Mouse (Mus musculus) E14TG2a.4 (cell line): ENCODE data around the gene Kif13a.

Source experiments
- CTCF ChIP-seq: conservative IDR thresholded peaks from 2 replicates; pipeline ENCODE4 v1.5.1; 2014; ENCODE audit warnings: low read length
- POU5F1 ChIP-seq: IDR thresholded peaks from 2 replicates; pipeline ENCODE4 v1.6.1; 2014; ENCODE audit warnings: low read length, borderline replicate concordance

DNA sequence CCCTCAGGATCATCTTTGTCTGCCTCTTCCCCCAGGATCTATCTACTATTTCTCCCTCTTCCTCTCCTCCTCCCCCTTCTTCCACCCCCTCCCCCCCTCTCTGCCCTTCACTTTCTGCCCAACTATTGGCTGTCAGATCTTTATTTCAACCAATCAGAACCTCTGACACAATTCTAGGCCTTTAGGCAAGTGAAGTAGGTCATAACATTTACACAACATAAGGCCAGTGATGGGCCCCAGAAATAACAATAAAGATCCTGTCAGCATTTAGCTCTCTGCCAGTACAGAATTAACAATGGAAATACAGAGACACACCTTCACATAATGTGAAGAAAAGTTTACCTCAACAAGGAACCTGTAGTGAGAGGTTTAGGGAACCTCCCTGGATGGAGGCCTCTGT is 13.6 kb upstream of the Kif13a start:
- TF ChIP-seq CTCF: no peak
- TF ChIP-seq POU5F1: no peak
